ENCODE assay signal across 19 mouse cellular contexts in genomic region chr10:42914146-42914545, GRCm38 (mm10). TPM values are rescaled to one million over a fixed set of nuclear protein-coding genes. Genes with fewer than 3 reads are reported as not detected.
DNase-seq lines count a peak whose midpoint lies in the region; ATAC-seq and TF ChIP-seq lines count a peak whose summit lies in the region.
"Had no signal": no experiment of that assay in that cellular context is flagged by ENCODE, and none has a peak within 500 bp of the region (broad histone marks: within the 10 kb centered on the region; RNA-seq: fewer than 3 reads in every experiment).

No protein-coding gene starts in this region.

- no peak for TF ChIP-seq CTCF in MEL (IDR thresholded peaks at IDR 0.05 in 2 of 3, conservative IDR thresholded peaks at IDR 0.05 in 1 of 3; ENCODE audit: control insufficient read depth in 1 of 3, insufficient read depth in 1 of 3, low read depth in 2 of 3, low read length in 3 of 3, poor library complexity in 1 of 3, severe bottlenecking in 1 of 3)

- DNase-seq in heart, postnatal 14 days = no peak
- no peak for DNase-seq in limb, embryonic 10.5 days (ENCODE audit: low spot score)
- DNase-seq in MEL (ENCODE audit: low read depth, low spot score) = peak; percentile 80
- no peak for DNase-seq in spleen, postnatal 10 days (ENCODE audit: low spot score in 2 of 2)
- DNase-seq in adrenal gland, adult 2 months = no peak
- DNase-seq: adrenal gland, postnatal 14 days; cerebellum, postnatal 10 days; kidney, adult 9 months; layer of hippocampus, postnatal 36 days; lung, adult 2 months; thymus, postnatal 36 days had no signal

- H3K4me2 ChIP-seq in heart, embryonic 12.5 days = no peak overlapping the region
- no peak overlapping the region for H3K4me2 ChIP-seq in limb, embryonic 12.5 days
- H3K4me2 ChIP-seq: hindbrain, embryonic 13.5 days; liver, embryonic 11.5 days had no signal

- TF ChIP-seq POLR2A in MEL (IDR thresholded peaks at IDR 0.05; ENCODE audit: control insufficient read depth in 1 of 2, insufficient read depth in 1 of 2, low read depth in 1 of 2, low read length in 2 of 2, poor library complexity in 1 of 2) = no peak

- no peak for TF ChIP-seq EP300 in MEL (IDR thresholded peaks at IDR 0.05; ENCODE audit: low read depth in 1 of 2, low read length in 2 of 2)

- H3K36me3 ChIP-seq in heart, embryonic 12.5 days = no peaks in the 10 kb centered on the region
- H3K36me3 ChIP-seq in limb, embryonic 12.5 days = no peaks in the 10 kb centered on the region
- no peaks in the 10 kb centered on the region for H3K36me3 ChIP-seq in limb, embryonic 10.5 days
- peaks cover 0 to 8% of the 10 kb centered on the region in 2 experiments; a peak in 2 of 4 replicates for H3K36me3 ChIP-seq in MEL (ENCODE audit: control insufficient read depth in 1 of 2, insufficient read depth in 2 of 2, low read length in 2 of 2)
- H3K36me3 ChIP-seq: hindbrain, embryonic 13.5 days had no signal

- no peaks in the 10 kb centered on the region for H3K79me2 ChIP-seq in MEL (ENCODE audit: control insufficient read depth, insufficient read depth, low read length, poor library complexity)

- H3K9me3 ChIP-seq in heart, embryonic 12.5 days (replicated peaks) = no peaks in the 10 kb centered on the region
- H3K9me3 ChIP-seq in limb, embryonic 12.5 days = no peaks in the 10 kb centered on the region
- no peaks in the 10 kb centered on the region for H3K9me3 ChIP-seq in limb, embryonic 10.5 days (replicated peaks)
- no peaks in the 10 kb centered on the region for H3K9me3 ChIP-seq in MEL (replicated peaks; ENCODE audit: insufficient read depth, low read length)
- H3K9me3 ChIP-seq: hindbrain, embryonic 13.5 days had no signal

- H3K27me3 ChIP-seq in heart, embryonic 12.5 days (replicated peaks) = no peaks in the 10 kb centered on the region
- H3K27me3 ChIP-seq in limb, embryonic 12.5 days = no peaks in the 10 kb centered on the region
- H3K27me3 ChIP-seq in limb, embryonic 10.5 days (ENCODE audit: low read depth, poor library complexity, severe bottlenecking) = no peaks in the 10 kb centered on the region
- H3K27me3 ChIP-seq in MEL (ENCODE audit: control insufficient read depth in 1 of 2, insufficient read depth in 2 of 2, low read length in 2 of 2) = no peaks in the 10 kb centered on the region; a peak in 2 of 4 replicates
- H3K27me3 ChIP-seq: hindbrain, embryonic 13.5 days had no signal

- H3K4me3 ChIP-seq in heart, embryonic 12.5 days = no peak overlapping the region
- H3K4me3 ChIP-seq in limb, embryonic 12.5 days (replicated peaks) = no peak overlapping the region
- no peak overlapping the region for H3K4me3 ChIP-seq in limb, embryonic 10.5 days
- peak overlapping the region; percentile 38 to 46 for H3K4me3 ChIP-seq in MEL (ENCODE audit: control insufficient read depth in 1 of 2, insufficient read depth in 1 of 2, low read depth in 2 of 2, low read length in 2 of 2)
- H3K4me3 ChIP-seq: hindbrain, embryonic 13.5 days; layer of hippocampus, adult 2 months had no signal

- H3K27ac ChIP-seq in heart, embryonic 12.5 days (ENCODE audit: poor library complexity, severe bottlenecking) = peak overlapping the region; percentile 2; the same call in 1 of the 2 replicates
- H3K27ac ChIP-seq in limb, embryonic 12.5 days = peak overlapping the region; percentile 41; the same call in 1 of the 2 replicates
- H3K27ac ChIP-seq in limb, embryonic 10.5 days = no peak overlapping the region
- H3K27ac ChIP-seq in MEL (ENCODE audit: control insufficient read depth, low read depth, low read length) = no peak overlapping the region
- H3K27ac ChIP-seq: hindbrain, embryonic 13.5 days; layer of hippocampus, adult 2 months had no signal

- no peak overlapping the region for H3K9ac ChIP-seq in heart, embryonic 12.5 days
- H3K9ac ChIP-seq in limb, embryonic 12.5 days (replicated peaks) = no peak overlapping the region
- H3K9ac ChIP-seq in MEL (ENCODE audit: control insufficient read depth, low read depth, low read length, poor library complexity, severe bottlenecking) = peak overlapping the region; percentile 42; the same call in 1 of the 2 replicates
- H3K9ac ChIP-seq: hindbrain, embryonic 13.5 days had no signal

- H3K4me1 ChIP-seq in heart, embryonic 12.5 days (replicated peaks) = peaks cover 8% of the 10 kb centered on the region
- H3K4me1 ChIP-seq in limb, embryonic 12.5 days (replicated peaks) = peaks cover 12% of the 10 kb centered on the region
- H3K4me1 ChIP-seq in limb, embryonic 10.5 days = peaks cover 5% of the 10 kb centered on the region; the same call in 1 of the 2 replicates
- H3K4me1 ChIP-seq in MEL (ENCODE audit: control insufficient read depth in 1 of 2, insufficient read depth in 2 of 2, low read length in 2 of 2) = peaks cover 0 to 4% of the 10 kb centered on the region in 2 experiments; a peak in 1 of 4 replicates
- H3K4me1 ChIP-seq: hindbrain, embryonic 13.5 days had no signal

- intact Hi-C loops in heart, postnatal 14 days (cut with DNase I) = no loop called here

- ATAC-seq in heart, embryonic 12.5 days (ENCODE audit: insufficient number of reproducible peaks, low FRiP score) = no peak
- ATAC-seq in limb, embryonic 12.5 days (ENCODE audit: insufficient number of reproducible peaks, insufficient read depth, low FRiP score, low TSS enrichment, low read depth) = no peak
- peak; percentile 48; the same call in 1 of the 2 replicates for ATAC-seq in megakaryocyte progenitor cell, adult 5-6 weeks (replicated peaks; ENCODE audit: poor library complexity)
- ATAC-seq: forebrain, embryonic 16.5 days; inflammation-experienced regulatory T-cells, adult 6 months had no signal

- TF ChIP-seq RAD21 in MEL (IDR thresholded peaks at IDR 0.05; ENCODE audit: low read depth, low read length) = no peak

- 40% methylated on average over 6 of the region's 6 CpGs for WGBS in heart, embryonic 12.5 days
- WGBS in limb, embryonic 12.5 days = 69% methylated on average over 6 of the region's 6 CpGs
- 71% methylated on average over 6 of the region's 6 CpGs for WGBS in limb, embryonic 10.5 days

TF ChIP-seq in MEL, 35 proteins besides CTCF, POLR2A, EP300 and RAD21:
- TF ChIP-seq GATA1 (IDR thresholded peaks at IDR 0.05; ENCODE audit: low read depth, low read length) (peak; percentile 38; the same call in 1 of the 2 replicates), MEF2A (IDR thresholded peaks at IDR 0.05; ENCODE audit: extremely low read depth, insufficient replicate concordance, low read depth, low read length, poor library complexity, severe bottlenecking) (no peak), ELF1 (IDR thresholded peaks at IDR 0.05; ENCODE audit: low read depth, low read length) (peak; percentile 42)
TF ChIP-seq in MEL: peak in this region for 2.

RNA-seq across cellular contexts. Expression of gene Scml4, which starts 54.0 kb away (rescaled TPM):
- polyA plus RNA-seq in heart, embryonic 12.5 days (2016; fragmentation: Nextera tagmentation; extraction: Ambion mirVana) = 1.0 and 1.8 TPM in 2 replicates
- 1 to 10 TPM; 1.7 to 2.6 TPM for total RNA-seq in heart, postnatal 14 days (2021)
- polyA plus RNA-seq in limb, embryonic 12.5 days (2016; fragmentation: Nextera tagmentation; extraction: Ambion mirVana) = 0.33 and 0.89 TPM in 2 replicates
- 0.13 and 0.16 TPM in 2 replicates for polyA plus RNA-seq in limb, embryonic 10.5 days (2016; fragmentation: Nextera tagmentation; extraction: Ambion mirVana)
- 0.08 TPM in 1 of 2 replicates, not detected in the other for total RNA-seq in MEL (2012; rRNA removed)
- polyA plus RNA-seq in MEL (2012; ENCODE audit: insufficient read depth in 1 of 2, insufficient read length in 2 of 2, low read depth in 1 of 2, low replicate concordance in 2 of 2, missing spikeins in 1 of 2) = under 1 TPM in 1 of 2 experiments, not detected in 1; 0.03 TPM
- total RNA-seq in megakaryocyte progenitor cell, adult 5-6 weeks (2015) = 0.17 and 0.47 TPM in 2 replicates
- total RNA-seq in megakaryocyte progenitor cell, adult 5-6 weeks (2017) = 0.33 and 0.95 TPM in 2 replicates
- 1 to 10 TPM; 1.5 to 4.2 TPM for total RNA-seq in adrenal gland, adult 2 months (2021)
- 3.8 and 3.9 TPM in 2 replicates for polyA plus RNA-seq in adrenal gland, adult 2 months (2012; rRNA removed)

Comparison
In these comparisons a context has a peak if more than half of its experiments do, and no peak if none do; other contexts are left out.
1. H3K27ac ChIP-seq: peak in heart, embryonic 12.5 days (single experiment) and limb, embryonic 12.5 days (single experiment); none in limb, embryonic 10.5 days (single experiment) and MEL (single experiment).
2. H3K4me3 ChIP-seq: peak in MEL (2 of 2); none in heart, embryonic 12.5 days (single experiment), limb, embryonic 12.5 days (single experiment) and limb, embryonic 10.5 days (single experiment).